Mouse (Mus musculus): ENCODE data around the gene Eloa. TPM values are rescaled to one million over a fixed set of nuclear protein-coding genes. Genes with fewer than 3 reads are reported as not detected.

Eloa gene
- total RNA-seq, 2 experiments from 2014 or later = 55.2 to 56.8 TPM

GRCm38 (mm10) chr4:135960717-135961116, 60.8 kb downstream of the Eloa start:
- peak; percentile 59 for ATAC-seq (replicated peaks; ENCODE audit: poor library complexity)

GRCm38 (mm10) chr4:135958354-135958753, 63.2 kb downstream of the Eloa start:
- no peak for ATAC-seq (replicated peaks; ENCODE audit: poor library complexity)

- ATAC-seq (replicated peaks; ENCODE audit: poor library complexity) = no peak
Measured at GRCm38 (mm10) chr4:135955886-135956285, 65.7 kb downstream of the Eloa start.

- peak; percentile 95 for ATAC-seq (replicated peaks; ENCODE audit: poor library complexity)
Measured at GRCm38 (mm10) chr4:135954241-135954640, 67.3 kb downstream of the Eloa start.

Other genes with a start within 250 kb of the Eloa start
- gene Srsf10, start 166.0 kb downstream of the Eloa start, total RNA-seq (2015) = 195 and 208 TPM in 2 replicates
- gene Srsf10, start 166.0 kb downstream of the Eloa start, total RNA-seq (2017) = 200 and 240 TPM in 2 replicates
- gene Pnrc2, start 147.9 kb downstream of the Eloa start, total RNA-seq (2015) = 151 TPM in 2 replicates
- gene Pnrc2, start 147.9 kb downstream of the Eloa start, total RNA-seq (2017) = 131 and 154 TPM in 2 replicates
- 6.5 and 7.0 TPM in 2 replicates for gene Cnr2, start 126.4 kb downstream of the Eloa start, total RNA-seq (2015)
- gene Cnr2, start 126.4 kb downstream of the Eloa start, total RNA-seq (2017) = 5.2 and 6.7 TPM in 2 replicates
- gene Fuca1, start 101.0 kb downstream of the Eloa start, total RNA-seq (2015) = 27.9 and 39.3 TPM in 2 replicates
- gene Fuca1, start 101.0 kb downstream of the Eloa start, total RNA-seq (2017) = 122 and 139 TPM in 2 replicates
- 51.4 and 52.1 TPM in 2 replicates for gene Hmgcl, start 75.3 kb downstream of the Eloa start, total RNA-seq (2015)
- 39.7 and 48.1 TPM in 2 replicates for gene Hmgcl, start 75.3 kb downstream of the Eloa start, total RNA-seq (2017)
- 4.4 and 5.2 TPM in 2 replicates for gene Gale, start 58.0 kb downstream of the Eloa start, total RNA-seq (2015)
- gene Gale, start 58.0 kb downstream of the Eloa start, total RNA-seq (2017) = 2.2 and 4.7 TPM in 2 replicates
- 37.2 and 42.6 TPM in 2 replicates for gene Lypla2, start 49.1 kb downstream of the Eloa start, total RNA-seq (2015)
- 15.7 and 21.9 TPM in 2 replicates for gene Lypla2, start 49.1 kb downstream of the Eloa start, total RNA-seq (2017)
- gene Pithd1, start 34.5 kb downstream of the Eloa start, total RNA-seq (2015) = 19.8 and 22.7 TPM in 2 replicates
- gene Pithd1, start 34.5 kb downstream of the Eloa start, total RNA-seq (2017) = 18.3 and 31.5 TPM in 2 replicates
- gene Rpl11, start 31.7 kb upstream of the Eloa start, total RNA-seq (2015) = 1,572 and 1,580 TPM in 2 replicates
- 841 and 996 TPM in 2 replicates for gene Rpl11, start 31.7 kb upstream of the Eloa start, total RNA-seq (2017)
- 0.44 and 1.4 TPM in 2 replicates for gene Id3, start 121.7 kb upstream of the Eloa start, total RNA-seq (2015)
- 1.0 and 2.4 TPM in 2 replicates for gene Id3, start 121.7 kb upstream of the Eloa start, total RNA-seq (2017)
- 5.6 and 7.5 TPM in 2 replicates for gene E2f2, start 150.6 kb upstream of the Eloa start, total RNA-seq (2015)
- 5.9 and 6.1 TPM in 2 replicates for gene E2f2, start 150.6 kb upstream of the Eloa start, total RNA-seq (2017)
- not detected in 2 replicates for gene Asap3, start 184.6 kb upstream of the Eloa start, total RNA-seq (2015)
- not detected in 2 replicates for gene Asap3, start 184.6 kb upstream of the Eloa start, total RNA-seq (2017)
- 0.10 TPM in 1 of 2 replicates, not detected in the other for gene Tcea3, start 226.0 kb upstream of the Eloa start, total RNA-seq (2015)
- gene Tcea3, start 226.0 kb upstream of the Eloa start, total RNA-seq (2017) = 0.33 and 0.41 TPM in 2 replicates